In genomic region chr14:46257311-46257710, GRCm38 (mm10) we compare ENCODE assay signal across 16 mouse cellular contexts.
DNase-seq lines count a peak whose midpoint lies in the region; TF ChIP-seq lines count a peak whose summit lies in the region.
"Had no signal": no experiment of that assay in that cellular context is flagged by ENCODE, and none has a peak within 500 bp of the region (broad histone marks: within the 10 kb centered on the region; RNA-seq: fewer than 3 reads in every experiment).

No protein-coding gene starts in this region.

- intact Hi-C loops in gastrocnemius, adult 2 months (cut with DNase I): no loop called here

- DNase-seq in gastrocnemius, adult 2 months: peak; percentile 34
- no peak for DNase-seq in gastrocnemius, adult 8-10 months (ENCODE audit: low spot score in 2 of 2)
- DNase-seq in heart, postnatal 4 days: peak; percentile 62
- DNase-seq in heart, adult 9 months (ENCODE audit: low spot score in 2 of 2): no peak
- DNase-seq in lung, postnatal 10 days: peak; percentile 55
- no peak for DNase-seq in lung, adult 18-20 months
- DNase-seq in spleen, adult 12 weeks (ENCODE audit: low spot score): no peak
- DNase-seq: cerebellum, adult 8-10 months; kidney, adult 8-10 months had no signal

- no peak for TF ChIP-seq CTCF in gastrocnemius, adult 2 months (IDR thresholded peaks at IDR 0.05)

- H3K27ac ChIP-seq in gastrocnemius, adult 2 months: no peak overlapping the region
- H3K27ac ChIP-seq: embryonic facial prominence, embryonic 15.5 days; hindbrain, embryonic 10.5 days; layer of hippocampus, adult 2 months; limb, embryonic 10.5 days; neural tube, embryonic 12.5 days; stomach, embryonic 15.5 days had no signal

- H3K4me3 ChIP-seq in gastrocnemius, adult 2 months: no peak overlapping the region
- H3K4me3 ChIP-seq: embryonic facial prominence, embryonic 15.5 days; forebrain, embryonic 10.5 days; hindbrain, embryonic 10.5 days; layer of hippocampus, adult 2 months; limb, embryonic 10.5 days; neural tube, embryonic 12.5 days; stomach, embryonic 15.5 days had no signal

Comparison
In these comparisons a context has a peak if more than half of its experiments do, and no peak if none do; other contexts are left out.
1. DNase-seq: peak in gastrocnemius, adult 2 months (single experiment), heart, postnatal 4 days (single experiment) and lung, postnatal 10 days (single experiment); none in gastrocnemius, adult 8-10 months (0 of 2), heart, adult 9 months (0 of 2), lung, adult 18-20 months (0 of 2) and spleen, adult 12 weeks (single experiment).